Mouse (Mus musculus) lung, embryonic 14.5 days (tissue): Measurements from ENCODE around the gene Gopc. TPM values are rescaled to one million over a fixed set of nuclear protein-coding genes. Genes with fewer than 3 reads are reported as not detected.

ENCODE experiments used
- ATAC-seq: fragments of 200-750 bp; cut with Nextera tagmentation; 2 replicates; pipeline ENCODE4 v1.8.0; 2017; ENCODE audit warnings: mild to moderate bottlenecking, moderate TSS enrichment, moderate library complexity; ENCODE audit not compliant: insufficient read depth
- DNase-seq: peaks from one replicate; pipeline ENCODE4 v3.0.0-alpha.2; 2015
- H3K27ac ChIP-seq: fragments of 300-500 bp; sonication (generic); 2 replicates; pipeline ENCODE4 v1.5.1; 2014; ENCODE audit warnings: low read depth, mild to moderate bottlenecking, moderate library complexity
- H3K27me3 ChIP-seq: fragments of 300-500 bp; sonication (generic); 2 replicates; pipeline ENCODE4 v1.6.1; 2014; ENCODE audit warnings: low read length, control low read depth; ENCODE audit not compliant: insufficient read depth
- H3K36me3 ChIP-seq: fragments of 300-500 bp; sonication (generic); 2 replicates; pipeline ENCODE4 v1.6.1; 2014; ENCODE audit warnings: control low read depth; ENCODE audit not compliant: insufficient read depth
- H3K4me1 ChIP-seq: fragments of 300-500 bp; sonication (generic); 2 replicates; pipeline ENCODE4 v1.6.1; 2014; ENCODE audit warnings: antibody characterized with exemption, control low read depth; ENCODE audit not compliant: insufficient read depth
- H3K4me2 ChIP-seq: fragments of 300-500 bp; sonication (generic); 2 replicates; pipeline ENCODE4 v1.6.1; 2014; ENCODE audit warnings: mild to moderate bottlenecking
- H3K4me3 ChIP-seq: fragments of 300-500 bp; sonication (generic); 2 replicates; pipeline ENCODE4 v1.5.1; 2014; ENCODE audit warnings: low read depth, low read length
- H3K9ac ChIP-seq: fragments of 300-500 bp; sonication (generic); 2 replicates; pipeline ENCODE4 v1.6.1; 2014
- H3K9me3 ChIP-seq: fragments of 300-500 bp; sonication (generic); 2 replicates; pipeline ENCODE4 v1.6.1; 2016; ENCODE audit warnings: low read depth, low read length, control low read depth
- CTCF ChIP-seq: IDR thresholded peaks from 2 replicates; pipeline ENCODE4 v1.5.1; 2016; ENCODE audit warnings: antibody characterized with exemption, low read depth
- WGBS: fragments of 180-500 bp; shearing (Covaris S2); extraction: QIAGEN DNeasy Blood & Tissue Kit; methylation state at CpG from one replicate; pipeline ENCODE4 v1.1.7; 2014; 5-methylcytosine and 5-hydroxymethylcytosine counted together
- polyA plus RNA-seq: library from polyadenylated mRNA; unstranded; fragments of >200 nt; fragmentation: Nextera tagmentation; extraction: Ambion mirVana; gene quantifications from 2 replicates; pipeline ENCODE4 v1.2.1, GENCODE M21; 2014

The Gopc gene
- polyA plus RNA-seq, 1 experiment from 2014 or later = 22.6 TPM

DNA sequence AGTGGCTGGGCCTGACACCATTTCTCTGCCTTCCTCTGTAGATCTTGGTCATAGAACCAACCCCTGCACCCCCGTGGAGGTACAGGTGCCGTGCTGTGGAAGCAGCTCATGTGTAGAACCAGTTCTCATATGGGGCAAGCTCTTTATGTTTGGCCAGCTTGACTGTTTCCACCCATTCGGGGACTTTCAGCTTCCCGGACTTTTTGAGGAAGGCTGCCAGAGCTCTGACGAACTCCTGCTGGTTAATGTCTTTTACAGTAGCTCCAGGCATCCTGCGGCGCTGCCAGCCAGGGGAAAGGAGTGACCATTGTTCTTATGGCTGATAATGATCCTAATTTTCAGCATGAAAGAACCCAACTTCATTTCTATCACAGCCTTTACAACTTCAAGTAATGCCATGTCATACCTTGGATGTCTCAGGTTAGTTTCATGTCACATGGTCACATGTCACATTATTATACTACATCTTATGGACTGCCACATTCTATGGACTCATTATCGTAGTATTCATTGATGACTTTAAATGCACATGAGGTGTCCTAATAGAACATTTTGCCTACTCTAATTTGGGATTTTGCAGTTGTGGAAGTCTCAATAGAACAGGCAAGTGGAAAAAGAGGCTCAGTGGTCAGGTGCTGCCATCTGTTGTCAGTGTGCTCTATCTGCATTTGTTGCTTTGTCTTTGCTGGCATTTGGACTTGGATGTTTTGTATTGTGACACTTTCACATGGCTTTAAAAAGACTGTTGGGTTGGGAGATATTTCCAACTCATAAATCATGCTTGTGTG is 3.1 kb upstream of the Gopc start:
- Histone ChIP-seq H3K36me3 (no peaks in the 10 kb centered on the region), H3K4me2 (no peak overlapping the region), H3K4me1 (no peaks in the 10 kb centered on the region), H3K4me3 (no peak overlapping the region), H3K9ac (no peak overlapping the region), H3K27me3 (no peaks in the 10 kb centered on the region), H3K9me3 (no peaks in the 10 kb centered on the region), H3K27ac (no peak overlapping the region)
- peak; percentile 85 for TF ChIP-seq CTCF
- DNase-seq (peak; percentile 78), ATAC-seq (no peak)
- 45% methylated on average over 8 of the region's 8 CpGs for WGBS

DNA sequence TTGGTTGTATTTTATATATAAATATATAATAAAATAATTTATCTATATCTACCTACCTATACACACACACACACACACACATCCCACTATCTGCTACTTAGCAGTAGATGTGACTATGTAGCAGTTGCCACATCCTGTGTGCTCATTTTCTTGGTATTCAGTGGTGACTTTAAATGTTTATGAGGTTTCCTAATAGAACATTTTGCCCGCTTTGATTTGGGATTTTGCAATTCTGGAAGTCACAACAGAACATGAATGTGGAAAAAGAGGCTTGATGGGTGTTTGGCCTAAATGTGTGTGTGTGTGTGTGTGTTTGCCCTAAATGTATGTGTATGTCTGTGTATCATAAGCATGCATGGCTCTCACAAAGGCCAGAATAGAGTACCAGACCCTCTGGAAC is 1.6 kb upstream of the Gopc start:
- Histone ChIP-seq H3K9ac (no peak overlapping the region), H3K36me3 (no peaks in the 10 kb centered on the region), H3K4me2 (no peak overlapping the region), H3K27ac (no peak overlapping the region), H3K27me3 (no peaks in the 10 kb centered on the region), H3K4me1 (no peaks in the 10 kb centered on the region), H3K9me3 (no peaks in the 10 kb centered on the region), H3K4me3 (no peak overlapping the region)
- ATAC-seq (no peak), DNase-seq (no peak)
- no peak for TF ChIP-seq CTCF
- WGBS = 84% methylated on average over 1 of the region's 1 CpGs

- Histone ChIP-seq H3K27ac (no peak overlapping the region; the same call in 1 of the 2 replicates), H3K27me3 (no peaks in the 10 kb centered on the region), H3K9ac (no peak overlapping the region), H3K4me3 (peak overlapping the region; percentile 88), H3K4me2 (peak overlapping the region; percentile 89), H3K36me3 (no peaks in the 10 kb centered on the region), H3K4me1 (no peaks in the 10 kb centered on the region), H3K9me3 (no peaks in the 10 kb centered on the region)
- no peak for ATAC-seq
- WGBS = 69% methylated on average over 6 of the region's 6 CpGs
- TF ChIP-seq CTCF = no peak
- DNase-seq = no peak
Measured at GRCm38 (mm10) chr10:52383022-52383421, 1.1 kb upstream of the Gopc start.

DNA sequence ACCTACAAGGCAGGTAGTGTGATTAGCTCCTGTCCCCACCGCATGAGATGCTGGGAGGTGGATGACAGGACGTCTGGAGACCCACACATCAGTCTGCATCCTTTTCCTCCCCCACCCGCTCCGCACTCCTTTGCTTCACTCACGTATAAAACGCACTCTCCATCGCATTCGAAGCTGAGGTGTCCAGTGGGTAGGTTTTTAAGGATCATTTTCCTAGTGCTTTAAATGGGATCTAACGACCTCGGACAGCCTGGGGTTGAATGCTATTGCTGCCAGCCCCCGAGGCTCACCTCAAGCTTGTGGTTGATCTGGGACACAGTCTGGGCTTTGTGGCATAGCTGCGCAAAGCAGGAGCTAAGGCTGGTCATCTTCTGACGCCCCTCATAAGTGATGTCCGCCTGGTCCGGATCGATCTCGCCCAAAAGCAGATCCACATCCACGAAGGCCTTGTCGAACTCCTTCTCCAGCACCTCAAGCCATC is 563 bp downstream of the Gopc start:
- DNase-seq (peak; percentile 60), ATAC-seq (peak; percentile 63)
- WGBS = under 1% methylated on average over 19 of the region's 19 CpGs
- H3K4me1 ChIP-seq = no peaks in the 10 kb centered on the region
- peak overlapping the region; percentile 89 for H3K4me2 ChIP-seq
- H3K9me3 ChIP-seq = no peaks in the 10 kb centered on the region
- peak overlapping the region; percentile 92 for H3K9ac ChIP-seq
- peak overlapping the region; percentile 91 for H3K27ac ChIP-seq
- H3K36me3 ChIP-seq = no peaks in the 10 kb centered on the region
- H3K4me3 ChIP-seq = peak overlapping the region; percentile 88
- H3K27me3 ChIP-seq = no peaks in the 10 kb centered on the region
- TF ChIP-seq CTCF = no peak

- Histone ChIP-seq H3K4me1 (no peaks in the 10 kb centered on the region), H3K36me3 (no peaks in the 10 kb centered on the region), H3K9ac (no peak overlapping the region), H3K4me3 (no peak overlapping the region), H3K9me3 (no peaks in the 10 kb centered on the region), H3K27me3 (no peaks in the 10 kb centered on the region), H3K4me2 (no peak overlapping the region), H3K27ac (no peak overlapping the region)
- 93% methylated on average over 2 of the region's 2 CpGs for WGBS
- ATAC-seq (no peak), DNase-seq (no peak)
- TF ChIP-seq CTCF = no peak
Measured at GRCm38 (mm10) chr10:52377813-52378212, 4.1 kb downstream of the Gopc start.

GRCm38 (mm10) chr10:52376422-52376821 is 5.5 kb downstream of the Gopc start:
- H3K9ac ChIP-seq = no peak overlapping the region
- no peak overlapping the region for H3K27ac ChIP-seq
- no peaks in the 10 kb centered on the region for H3K9me3 ChIP-seq
- 92% methylated on average over 2 of the region's 2 CpGs for WGBS
- ATAC-seq (no peak), DNase-seq (no peak)
- TF ChIP-seq CTCF = no peak
- no peaks in the 10 kb centered on the region for H3K27me3 ChIP-seq
- H3K4me2 ChIP-seq = no peak overlapping the region
- no peaks in the 10 kb centered on the region for H3K36me3 ChIP-seq
- no peak overlapping the region for H3K4me3 ChIP-seq
- no peaks in the 10 kb centered on the region for H3K4me1 ChIP-seq

DNA sequence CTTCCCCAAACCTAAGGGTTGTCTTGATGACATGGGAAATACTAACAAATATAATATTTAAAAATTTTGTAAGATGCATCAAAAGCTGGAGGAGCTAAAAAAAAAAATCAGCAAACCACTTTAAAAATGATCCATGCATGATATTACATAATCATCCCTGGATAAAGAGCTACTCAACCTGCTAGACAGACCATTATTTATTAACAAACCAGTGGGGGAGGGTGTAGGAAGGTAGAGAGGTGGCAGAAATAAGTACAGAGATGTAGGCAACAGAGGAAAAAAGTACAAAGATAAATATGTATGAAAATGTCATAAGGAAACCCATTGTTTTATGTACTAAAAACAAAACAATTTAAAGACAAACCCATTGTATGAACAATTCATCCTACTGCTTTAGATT is 7.3 kb downstream of the Gopc start:
- ATAC-seq = no peak
- H3K9ac ChIP-seq = no peak overlapping the region

More for the DNA sequence above, 7.3 kb downstream of the Gopc start:
- no peak for DNase-seq
- Histone ChIP-seq H3K27ac (no peak overlapping the region), H3K36me3 (no peaks in the 10 kb centered on the region), H3K4me2 (no peak overlapping the region), H3K9me3 (no peaks in the 10 kb centered on the region), H3K4me1 (no peaks in the 10 kb centered on the region), H3K27me3 (no peaks in the 10 kb centered on the region), H3K4me3 (no peak overlapping the region)
- no peak for TF ChIP-seq CTCF
